Mouse (Mus musculus): ENCODE measurements around the gene Olfr679. TPM values are rescaled to one million over a fixed set of nuclear protein-coding genes. Genes with fewer than 3 reads are reported as not detected.
"Not testable (repeated sequence)": the region's sequence is repeated elsewhere in the genome, so short reads cannot be mapped to it uniquely, and the experiment has no call there.

The Olfr679 gene
- polyA plus RNA-seq (2012; rRNA removed) = not detected in 2 replicates

GRCm38 (mm10) chr7:105080905-105081304 is at the start of gene Olfr679:
TSS of gene Olfr679 (plus strand) at chr7:105081205.
- H3K4me1 ChIP-seq (ENCODE audit: control insufficient read depth, insufficient read depth, low read length) = no peaks in the 10 kb centered on the region
- no peak for DNase-seq
- H3K4me3 ChIP-seq (replicated peaks; ENCODE audit: extremely low read depth, low read depth, low read length) = no peak within 1 kb of the TSS
- WGBS = 43% methylated on average over 1 of the region's 1 CpGs
- TF ChIP-seq POLR2A (IDR thresholded peaks at IDR 0.05; ENCODE audit: borderline replicate concordance, extremely low read depth, low read depth, low read length) = no peak
- no peak for TF ChIP-seq CTCF (IDR thresholded peaks at IDR 0.05; ENCODE audit: insufficient read depth, low read length)

- Histone ChIP-seq H3K4me1 (ENCODE audit: control insufficient read depth, insufficient read depth, low read length) (no peaks in the 10 kb centered on the region), H3K4me3 (replicated peaks; ENCODE audit: extremely low read depth, low read depth, low read length) (no peak within 1 kb of the TSS)
- no peak for DNase-seq
- TF ChIP-seq POLR2A (IDR thresholded peaks at IDR 0.05; ENCODE audit: borderline replicate concordance, extremely low read depth, low read depth, low read length) (no peak), CTCF (IDR thresholded peaks at IDR 0.05; ENCODE audit: insufficient read depth, low read length) (no peak)
Observed at GRCm38 (mm10) chr7:105032398-105032797, 48.6 kb upstream of the Olfr679 start, which contains the start of gene Olfr676. TSS of gene Olfr676 (plus strand) at chr7:105032698.

- WGBS = 48% methylated on average over 5 of the region's 5 CpGs
Observed at GRCm38 (mm10) chr7:105033836-105034235, 47.2 kb upstream of the Olfr679 start.

DNA sequence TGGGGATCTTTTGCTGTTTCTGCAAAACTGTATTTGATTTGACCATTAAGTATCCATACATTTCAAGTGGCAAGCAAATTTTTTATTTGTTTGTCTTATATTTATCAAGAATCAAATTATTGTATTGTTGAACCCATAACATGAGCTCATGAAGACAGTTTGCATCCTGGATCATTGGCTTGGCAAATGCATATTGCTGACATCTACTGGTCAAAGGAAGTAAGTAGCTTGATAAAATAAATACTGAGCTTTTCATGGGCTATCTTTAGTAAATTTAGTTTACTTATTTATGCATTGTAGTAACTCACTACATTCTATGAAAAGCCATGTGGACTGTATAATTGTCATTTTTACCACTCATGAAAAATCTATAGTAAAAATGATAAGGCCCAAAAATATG is 22.1 kb upstream of the Olfr679 start:
- DNase-seq = no peak
- no peak for TF ChIP-seq CTCF (IDR thresholded peaks at IDR 0.05; ENCODE audit: insufficient read depth, low read length)
- no peak for TF ChIP-seq POLR2A (IDR thresholded peaks at IDR 0.05; ENCODE audit: borderline replicate concordance, extremely low read depth, low read depth, low read length)
- Histone ChIP-seq H3K4me3 (replicated peaks; ENCODE audit: extremely low read depth, low read depth, low read length) (no peak overlapping the region), H3K4me1 (ENCODE audit: control insufficient read depth, insufficient read depth, low read length) (no peaks in the 10 kb centered on the region)

More at GRCm38 (mm10) chr7:105033836-105034235, 47.2 kb upstream of the Olfr679 start:
- not testable (repeated sequence) for H3K4me1 ChIP-seq (ENCODE audit: control insufficient read depth, insufficient read depth, low read length); DNase-seq; H3K4me3 ChIP-seq (replicated peaks; ENCODE audit: extremely low read depth, low read depth, low read length)

- Histone ChIP-seq H3K4me3 (replicated peaks; ENCODE audit: extremely low read depth, low read depth, low read length) (no peak within 1 kb of the TSS), H3K4me1 (ENCODE audit: control insufficient read depth, insufficient read depth, low read length) (no peaks in the 10 kb centered on the region)
- TF ChIP-seq CTCF (IDR thresholded peaks at IDR 0.05; ENCODE audit: insufficient read depth, low read length) = no peak
- no peak for TF ChIP-seq POLR2A (IDR thresholded peaks at IDR 0.05; ENCODE audit: borderline replicate concordance, extremely low read depth, low read depth, low read length)
- no peak for DNase-seq
- WGBS = 73% methylated on average over 1 of the region's 1 CpGs
Observed at GRCm38 (mm10) chr7:105064175-105064574, 16.8 kb upstream of the Olfr679 start, which contains the start of gene Olfr678. TSS of gene Olfr678 (plus strand) at chr7:105064475.

- H3K4me1 ChIP-seq (ENCODE audit: control insufficient read depth, insufficient read depth, low read length); DNase-seq; H3K4me3 ChIP-seq (replicated peaks; ENCODE audit: extremely low read depth, low read depth, low read length): not testable (repeated sequence)
Observed at GRCm38 (mm10) chr7:105092717-105093116, 11.7 kb downstream of the Olfr679 start, which contains the start of gene Olfr680-ps1. TSS of gene Olfr680-ps1 (minus strand) at chr7:105092817.

DNA sequence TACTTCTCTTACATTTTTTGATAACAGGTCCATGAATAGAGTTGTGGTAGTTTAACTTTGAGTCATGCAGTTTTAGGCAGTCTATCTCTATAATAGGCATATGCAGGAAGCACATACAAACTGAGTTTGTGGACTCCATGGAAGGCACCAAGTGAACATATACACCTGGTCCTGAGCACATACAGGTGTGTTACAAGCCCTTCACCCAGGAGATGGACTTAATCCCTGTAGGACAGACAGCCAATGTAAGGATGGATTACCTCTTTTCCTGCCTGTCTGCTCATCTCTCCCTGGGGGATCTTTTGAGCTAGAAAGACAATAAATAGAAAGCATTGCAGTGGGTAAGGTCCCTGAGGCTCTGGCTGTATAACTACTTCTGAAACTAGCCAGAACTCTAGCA is 35.5 kb downstream of the Olfr679 start, which contains the start of gene Olfr681:
TSS of gene Olfr681 (plus strand) at position 301 of the 400 bp plus-strand sequence.
- Histone ChIP-seq H3K4me3 (replicated peaks; ENCODE audit: extremely low read depth, low read depth, low read length) (no peak within 1 kb of the TSS), H3K4me1 (ENCODE audit: control insufficient read depth, insufficient read depth, low read length) (no peaks in the 10 kb centered on the region)
- no peak for DNase-seq
- TF ChIP-seq POLR2A (IDR thresholded peaks at IDR 0.05; ENCODE audit: borderline replicate concordance, extremely low read depth, low read depth, low read length) (no peak), CTCF (IDR thresholded peaks at IDR 0.05; ENCODE audit: insufficient read depth, low read length) (no peak)

Other genes with a start within 250 kb of the Olfr679 start
- not detected in 2 replicates for gene Usp17lb, start 238.6 kb upstream of the Olfr679 start, polyA plus RNA-seq (2012; rRNA removed)
- not detected in 2 replicates for gene Usp17la, start 224.2 kb upstream of the Olfr679 start, polyA plus RNA-seq (2012; rRNA removed)
- gene Olfr665, start 203.2 kb upstream of the Olfr679 start, polyA plus RNA-seq (2012; rRNA removed) = not detected in 2 replicates
- not detected in 2 replicates for gene Olfr666, start 185.3 kb upstream of the Olfr679 start, polyA plus RNA-seq (2012; rRNA removed)
- gene Olfr667, start 159.7 kb upstream of the Olfr679 start, polyA plus RNA-seq (2012; rRNA removed) = not detected in 2 replicates
- gene Olfr668, start 153.1 kb upstream of the Olfr679 start, polyA plus RNA-seq (2012; rRNA removed) = not detected in 2 replicates
- not detected in 2 replicates for gene Olfr669, start 147.0 kb upstream of the Olfr679 start, polyA plus RNA-seq (2012; rRNA removed)
- gene Olfr670, start 118.6 kb upstream of the Olfr679 start, polyA plus RNA-seq (2012; rRNA removed) = not detected in 2 replicates
- not detected in 2 replicates for gene Olfr671, start 102.1 kb upstream of the Olfr679 start, polyA plus RNA-seq (2012; rRNA removed)
- not detected in 2 replicates for gene Olfr672, start 79.2 kb upstream of the Olfr679 start, polyA plus RNA-seq (2012; rRNA removed)
- not detected in 2 replicates for gene Olfr675, start 52.7 kb upstream of the Olfr679 start, polyA plus RNA-seq (2012; rRNA removed)
- not detected in 2 replicates for gene Olfr676, start 48.5 kb upstream of the Olfr679 start, polyA plus RNA-seq (2012; rRNA removed)
- gene Olfr677, start 29.8 kb upstream of the Olfr679 start, polyA plus RNA-seq (2012; rRNA removed) = not detected in 2 replicates
- gene Olfr678, start 16.7 kb upstream of the Olfr679 start, polyA plus RNA-seq (2012; rRNA removed) = not detected in 2 replicates
- not detected in 2 replicates for gene Olfr680-ps1, start 11.6 kb downstream of the Olfr679 start, polyA plus RNA-seq (2012; rRNA removed)
- gene Olfr681, start 35.6 kb downstream of the Olfr679 start, polyA plus RNA-seq (2012; rRNA removed) = not detected in 2 replicates
- gene Olfr683, start 65.8 kb downstream of the Olfr679 start, polyA plus RNA-seq (2012; rRNA removed) = not detected in 2 replicates
- gene Olfr684, start 82.4 kb downstream of the Olfr679 start, polyA plus RNA-seq (2012; rRNA removed) = not detected in 2 replicates
- not detected in 2 replicates for gene Olfr685, start 104.8 kb downstream of the Olfr679 start, polyA plus RNA-seq (2012; rRNA removed)
- not detected in 2 replicates for gene Olfr686, start 126.3 kb downstream of the Olfr679 start, polyA plus RNA-seq (2012; rRNA removed)
- gene Olfr688, start 206.9 kb downstream of the Olfr679 start, polyA plus RNA-seq (2012; rRNA removed) = not detected in 2 replicates
- not detected in 2 replicates for gene Olfr689, start 230.0 kb downstream of the Olfr679 start, polyA plus RNA-seq (2012; rRNA removed)

Data from lung, adult 2 months (tissue).